ENCODE assay signal across 9 mouse cellular contexts in the genomic region with DNA sequence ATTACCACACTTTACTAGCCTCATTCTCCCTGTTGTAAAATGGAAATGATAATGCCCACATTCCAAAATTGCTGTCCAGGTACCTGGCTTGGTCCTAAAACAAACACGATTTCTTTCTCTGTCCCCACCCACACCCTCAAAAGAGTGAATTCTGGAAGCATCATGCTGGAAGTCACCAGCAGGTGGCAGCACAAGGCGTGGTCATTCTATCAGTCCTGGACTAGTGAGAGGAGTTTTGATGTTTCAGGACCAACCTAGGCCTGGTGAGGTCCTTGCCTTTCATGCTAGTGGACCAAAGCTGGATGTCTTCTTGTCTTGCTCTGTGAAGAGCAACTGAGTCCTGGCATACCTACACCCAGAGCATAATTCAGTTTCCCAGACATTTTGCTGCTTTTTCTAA.
DNase-seq lines count a peak whose midpoint lies in the region; ATAC-seq and TF ChIP-seq lines count a peak whose summit lies in the region.
"Had no signal": no experiment of that assay in that cellular context is flagged by ENCODE, and none has a peak within 500 bp of the region (broad histone marks: within the 10 kb centered on the region; RNA-seq: fewer than 3 reads in every experiment).

No protein-coding gene starts in this region.

- no peak for TF ChIP-seq POLR2A in small intestine, adult 2 months (IDR thresholded peaks at IDR 0.05; ENCODE audit: low read depth, low read length)

- no peak overlapping the region for H3K9ac ChIP-seq in intestine, embryonic 15.5 days
- no peak overlapping the region for H3K9ac ChIP-seq in midbrain, embryonic 11.5 days (ENCODE audit: low read length)
- H3K9ac ChIP-seq: heart, embryonic 15.5 days had no signal

- intact Hi-C loops in left cerebral cortex, postnatal 10 days (cut with DNase I) = loop anchor here (1.0 to 10.0 kb wide), 2 partner anchors 130 to 161 kb away; no protein-coding TSS in a partner anchor

- peak; percentile 61; the same call in 1 of the 2 replicates for ATAC-seq in intestine, embryonic 15.5 days
- ATAC-seq in midbrain, embryonic 11.5 days (ENCODE audit: low FRiP score) = peak; percentile 73

- no peak overlapping the region for H3K27ac ChIP-seq in intestine, embryonic 15.5 days
- H3K27ac ChIP-seq in midbrain, embryonic 11.5 days (ENCODE audit: low read depth, low read length) = no peak overlapping the region
- H3K27ac ChIP-seq in small intestine, adult 2 months (ENCODE audit: insufficient read depth, low read depth, low read length) = no peak overlapping the region
- H3K27ac ChIP-seq: heart, embryonic 15.5 days had no signal

- H3K4me1 ChIP-seq in intestine, embryonic 15.5 days (replicated peaks) = no peaks in the 10 kb centered on the region
- no peaks in the 10 kb centered on the region for H3K4me1 ChIP-seq in midbrain, embryonic 11.5 days (ENCODE audit: control insufficient read depth, insufficient read depth, low read length)
- no peaks in the 10 kb centered on the region for H3K4me1 ChIP-seq in small intestine, adult 2 months (ENCODE audit: control insufficient read depth, insufficient read depth, insufficient read length, low read length)
- H3K4me1 ChIP-seq: heart, embryonic 15.5 days had no signal

- H3K9me3 ChIP-seq in intestine, embryonic 15.5 days = no peaks in the 10 kb centered on the region
- no peaks in the 10 kb centered on the region for H3K9me3 ChIP-seq in midbrain, embryonic 11.5 days (ENCODE audit: control insufficient read depth, low read length)
- H3K9me3 ChIP-seq: heart, embryonic 15.5 days had no signal

- no peaks in the 10 kb centered on the region for H3K27me3 ChIP-seq in intestine, embryonic 15.5 days (replicated peaks)
- no peaks in the 10 kb centered on the region for H3K27me3 ChIP-seq in midbrain, embryonic 11.5 days (ENCODE audit: control insufficient read depth, insufficient read depth, low read length)
- H3K27me3 ChIP-seq in small intestine, adult 2 months (ENCODE audit: control insufficient read depth, insufficient read depth, low read length) = no peaks in the 10 kb centered on the region
- H3K27me3 ChIP-seq: heart, embryonic 15.5 days had no signal

- no peak overlapping the region for H3K4me3 ChIP-seq in intestine, embryonic 15.5 days (replicated peaks)
- H3K4me3 ChIP-seq in midbrain, embryonic 11.5 days (ENCODE audit: low read depth, low read length) = no peak overlapping the region
- H3K4me3 ChIP-seq in small intestine, adult 2 months (ENCODE audit: low read depth, low read length) = no peak overlapping the region
- H3K4me3 ChIP-seq: heart, embryonic 15.5 days had no signal

- no peaks in the 10 kb centered on the region for H3K36me3 ChIP-seq in intestine, embryonic 15.5 days
- H3K36me3 ChIP-seq in midbrain, embryonic 11.5 days (ENCODE audit: control insufficient read depth, insufficient read depth, low read length) = no peaks in the 10 kb centered on the region
- H3K36me3 ChIP-seq in small intestine, adult 2 months (ENCODE audit: control insufficient read depth, insufficient read depth, low read length) = no peaks in the 10 kb centered on the region
- H3K36me3 ChIP-seq: heart, embryonic 15.5 days had no signal

- H3K4me2 ChIP-seq in intestine, embryonic 15.5 days (replicated peaks) = no peak overlapping the region
- no peak overlapping the region for H3K4me2 ChIP-seq in midbrain, embryonic 11.5 days
- H3K4me2 ChIP-seq: heart, embryonic 15.5 days had no signal

- DNase-seq in R1 (ENCODE audit: low read depth, low spot score) = peak; percentile 66
- DNase-seq in cerebellum, adult 8-10 months = peak; percentile 20
- DNase-seq in frontal cortex, adult 2 months (ENCODE audit: extremely low spot score in 1 of 2, low spot score in 1 of 2) = peak; percentile 39 to 90
- DNase-seq in left cerebral cortex, postnatal 10 days (ENCODE audit: extremely low spot score in 1 of 2, low spot score in 2 of 2) = peak; percentile 36 to 74
- DNase-seq in midbrain, embryonic 11.5 days (ENCODE audit: low spot score, missing footprints) = peak; percentile 93
- no peak for DNase-seq in yolk sac, embryonic 10.5 days (ENCODE audit: low spot score)

- WGBS in intestine, embryonic 15.5 days = 7% methylated on average over 2 of the region's 2 CpGs
- 20% methylated on average over 2 of the region's 2 CpGs for WGBS in midbrain, embryonic 11.5 days
- 6% methylated on average over 2 of the region's 2 CpGs for whole genome bisulfite sequencing in small intestine, adult 2 months

- peak; percentile 74; the same call in 1 of the 2 replicates for TF ChIP-seq CTCF in small intestine, adult 2 months (IDR thresholded peaks at IDR 0.05; ENCODE audit: extremely low read depth, insufficient read length, insufficient replicate concordance, low read depth, low read length)
